Mouse (Mus musculus) liver, postnatal 0 days (tissue): ENCODE measurements around the gene Fam171a1.

ENCODE experiments used
- CTCF ChIP-seq: sonication (generic); IDR thresholded peaks from 2 replicates; pipeline ENCODE4 v1.5.1; 2016; ENCODE audit warnings: antibody characterized with exemption, low read depth
- EP300 ChIP-seq: IDR thresholded peaks from 2 replicates; pipeline ENCODE4 v1.6.1; 2016; ENCODE audit warnings: antibody characterized with exemption, low read depth, mild to moderate bottlenecking

GRCm38 (mm10) chr2:3200422-3200821 is 86.4 kb downstream of the Fam171a1 start:
- TF ChIP-seq CTCF = no peak
- no peak for TF ChIP-seq EP300
